In the genomic region with DNA sequence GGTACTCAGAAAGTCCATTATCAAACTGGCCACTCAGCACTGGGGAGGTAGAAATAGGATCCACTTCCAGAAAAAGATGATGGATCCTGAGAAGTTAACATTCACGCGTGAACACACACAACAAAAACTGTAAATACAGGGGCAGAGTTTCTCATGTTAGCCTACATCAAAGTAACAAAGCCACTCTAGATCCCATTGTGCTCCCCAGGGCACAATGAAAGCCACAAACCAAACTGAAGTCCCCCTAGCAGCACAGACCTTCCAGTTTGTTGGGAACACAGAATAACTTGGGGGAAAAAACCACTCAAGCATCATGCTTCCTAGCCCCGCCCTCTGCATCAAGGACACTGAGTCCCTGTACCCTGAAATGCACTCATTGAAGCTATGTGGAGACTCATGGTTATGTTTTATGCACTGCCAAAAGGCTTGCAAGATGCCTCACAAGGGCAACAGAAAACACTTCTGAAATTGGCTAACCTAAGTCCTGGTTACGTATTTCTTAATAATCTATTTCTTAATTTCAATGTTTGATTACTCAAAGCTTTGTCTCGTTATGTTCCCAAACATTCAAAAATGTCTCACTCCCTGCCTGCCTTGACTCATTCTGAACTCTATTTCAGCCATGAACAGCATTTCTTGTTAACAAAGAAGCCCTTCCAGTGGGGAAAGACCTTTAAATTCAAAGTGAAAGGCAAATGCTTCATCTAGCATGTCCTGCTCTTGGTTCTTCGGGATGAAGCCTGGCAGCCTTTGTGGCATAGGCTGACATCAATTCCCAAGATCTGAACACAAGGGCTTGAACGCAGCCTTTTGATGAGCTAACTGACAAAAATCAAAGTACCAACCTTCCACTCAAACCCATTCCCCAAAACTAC, we compare ENCODE assay signal across 33 mouse cellular contexts. TPM values are rescaled to one million over a fixed set of nuclear protein-coding genes. Genes with fewer than 3 reads are reported as not detected.
A peak's percentile ranks its signal among the peaks of the same experiment; 100 is the strongest.
DNase-seq lines count a peak whose midpoint lies in the region; ATAC-seq lines count a peak whose summit lies in the region.
"Had no signal": no experiment of that assay in that cellular context is flagged by ENCODE, and none has a peak within 500 bp of the region (broad histone marks: within the 10 kb centered on the region; RNA-seq: fewer than 3 reads in every experiment).

No protein-coding gene starts in this region.

- no peak overlapping the region for H3K4me2 ChIP-seq in midbrain, embryonic 12.5 days (replicated peaks)
- H3K4me2 ChIP-seq in midbrain, embryonic 13.5 days (replicated peaks) = no peak overlapping the region
- H3K4me2 ChIP-seq: embryonic facial prominence, embryonic 15.5 days; forebrain, embryonic 12.5 days; heart, embryonic 11.5 days; hindbrain, embryonic 12.5 days; limb, embryonic 13.5 days; liver, embryonic 13.5 days; lung, embryonic 14.5 days; stomach, embryonic 15.5 days had no signal

- no peak overlapping the region for H3K4me3 ChIP-seq in midbrain, embryonic 12.5 days
- no peak overlapping the region for H3K4me3 ChIP-seq in midbrain, embryonic 13.5 days (replicated peaks)
- H3K4me3 ChIP-seq: embryonic facial prominence, embryonic 10.5 days; embryonic facial prominence, embryonic 15.5 days; forebrain, embryonic 12.5 days; hindbrain, embryonic 12.5 days; limb, embryonic 13.5 days; liver, embryonic 13.5 days; midbrain, embryonic 10.5 days; stomach, embryonic 15.5 days had no signal

- DNase-seq in lung, adult 18-20 months = peak; percentile 44 to 63
- DNase-seq in lung, postnatal 14 days = no peak
- DNase-seq in adrenal gland, postnatal 25 days = peak; percentile 2
- DNase-seq in urinary bladder, adult 18-20 months (ENCODE audit: low spot score in 2 of 2) = no peak
- DNase-seq: cerebellum, adult 8-10 months; cerebellum, postnatal 25 days; forebrain, postnatal 0 days; gastrocnemius, postnatal 10 days; heart, postnatal 36 days; kidney, adult 8-10 months; kidney, postnatal 4 days; liver, embryonic 13.5 days; lung, embryonic 14.5 days; retina, postnatal 1 day; right cerebral cortex, postnatal 14 days had no signal

- H3K27me3 ChIP-seq in midbrain, embryonic 12.5 days = no peaks in the 10 kb centered on the region
- no peaks in the 10 kb centered on the region for H3K27me3 ChIP-seq in midbrain, embryonic 13.5 days
- H3K27me3 ChIP-seq: embryonic facial prominence, embryonic 15.5 days; forebrain, embryonic 12.5 days; hindbrain, embryonic 12.5 days; limb, embryonic 13.5 days; liver, embryonic 13.5 days; Patski; stomach, embryonic 15.5 days had no signal

- peaks cover 55% of the 10 kb centered on the region for H3K36me3 ChIP-seq in midbrain, embryonic 12.5 days
- peaks cover 52% of the 10 kb centered on the region for H3K36me3 ChIP-seq in midbrain, embryonic 13.5 days

- H3K4me1 ChIP-seq in midbrain, embryonic 12.5 days = no peaks in the 10 kb centered on the region
- H3K4me1 ChIP-seq in midbrain, embryonic 13.5 days (replicated peaks) = no peaks in the 10 kb centered on the region
- H3K4me1 ChIP-seq: embryonic facial prominence, embryonic 10.5 days; embryonic facial prominence, embryonic 15.5 days; forebrain, embryonic 12.5 days; hindbrain, embryonic 12.5 days; liver, embryonic 13.5 days; midbrain, embryonic 10.5 days; stomach, embryonic 15.5 days had no signal

- no peak for ATAC-seq in midbrain, embryonic 12.5 days (ENCODE audit: low FRiP score, low read depth)
- no peak for ATAC-seq in midbrain, embryonic 13.5 days
- ATAC-seq in CD4-positive, CD25-positive, alpha-beta regulatory T cell, adult 4 months = no peak
- ATAC-seq: forebrain, postnatal 0 days; hindbrain, postnatal 0 days; intestine, embryonic 16.5 days; Patski had no signal

- H3K9me3 ChIP-seq in midbrain, embryonic 12.5 days = no peaks in the 10 kb centered on the region
- H3K9me3 ChIP-seq in midbrain, embryonic 13.5 days = no peaks in the 10 kb centered on the region
- H3K9me3 ChIP-seq: embryonic facial prominence, embryonic 10.5 days; embryonic facial prominence, embryonic 15.5 days; forebrain, embryonic 12.5 days; hindbrain, embryonic 12.5 days; limb, embryonic 13.5 days; liver, embryonic 13.5 days; midbrain, embryonic 10.5 days; stomach, embryonic 15.5 days had no signal

- no peak overlapping the region for H3K9ac ChIP-seq in midbrain, embryonic 12.5 days (replicated peaks)
- H3K9ac ChIP-seq in midbrain, embryonic 13.5 days (replicated peaks) = no peak overlapping the region
- H3K9ac ChIP-seq: embryonic facial prominence, embryonic 15.5 days; forebrain, embryonic 12.5 days; forebrain, postnatal 0 days; hindbrain, embryonic 12.5 days; limb, embryonic 13.5 days; liver, embryonic 13.5 days; lung, embryonic 14.5 days; stomach, embryonic 15.5 days had no signal

- 0 out of 2 replicates have a peak overlapping the region, but pooled peaks have one; percentile 5 for H3K27ac ChIP-seq in midbrain, embryonic 12.5 days (replicated peaks)
- H3K27ac ChIP-seq in midbrain, embryonic 13.5 days = no peak overlapping the region; the same call in 1 of the 2 replicates
- H3K27ac ChIP-seq: embryonic facial prominence, embryonic 10.5 days; embryonic facial prominence, embryonic 15.5 days; forebrain, embryonic 12.5 days; hindbrain, embryonic 12.5 days; hindbrain, postnatal 0 days; kidney, postnatal 0 days; limb, embryonic 13.5 days; liver, embryonic 13.5 days; midbrain, embryonic 10.5 days; stomach, embryonic 15.5 days had no signal

- 90% methylated on average over 7 of the region's 7 CpGs for WGBS in midbrain, embryonic 12.5 days
- WGBS in midbrain, embryonic 13.5 days = 92% methylated on average over 7 of the region's 7 CpGs

RNA-seq across cellular contexts. Expression of a gene that starts 3.1 kb away (rescaled TPM):
- polyA plus RNA-seq in midbrain, embryonic 12.5 days (2016; fragmentation: Nextera tagmentation; extraction: Ambion mirVana) = not detected in 2 replicates
- polyA plus RNA-seq in midbrain, embryonic 13.5 days (2015; fragmentation: Nextera tagmentation; extraction: Ambion mirVana) = not detected in 2 replicates
- total RNA-seq in adrenal gland, postnatal 25 days (2021) = 0.43 TPM in 1 of 2 replicates, not detected in the other
- not detected for polyA plus RNA-seq in CD4-positive, CD25-positive, alpha-beta regulatory T cell, adult 4 months (2017; shearing (Covaris generic))
- total RNA-seq: hindbrain, postnatal 0 days; MEL had no signal
- polyA plus RNA-seq: embryonic facial prominence, embryonic 10.5 days; gonadal fat pad, adult 2 months; hindbrain, embryonic 12.5 days; intestine, embryonic 16.5 days; lung, embryonic 14.5 days; midbrain, embryonic 10.5 days; Patski; small intestine, adult 2 months had no signal

RNA-seq across cellular contexts. Expression of a gene that starts 45.9 kb away (rescaled TPM):
- 178 and 182 TPM in 2 replicates for polyA plus RNA-seq in midbrain, embryonic 12.5 days (2016; fragmentation: Nextera tagmentation; extraction: Ambion mirVana)
- polyA plus RNA-seq in midbrain, embryonic 13.5 days (2015; fragmentation: Nextera tagmentation; extraction: Ambion mirVana) = 164 and 172 TPM in 2 replicates
- 118 and 133 TPM in 2 replicates for total RNA-seq in adrenal gland, postnatal 25 days (2021)
- polyA plus RNA-seq in CD4-positive, CD25-positive, alpha-beta regulatory T cell, adult 4 months (2017; shearing (Covaris generic)) = 10 to 100 TPM; 46.7 to 49.4 TPM

Comparison
In these comparisons a context has a peak if more than half of its experiments do, and no peak if none do; other contexts are left out.
1. DNase-seq: peak in lung, adult 18-20 months (2 of 2) and adrenal gland, postnatal 25 days (single experiment); none in lung, postnatal 14 days (single experiment) and urinary bladder, adult 18-20 months (0 of 2).